Mouse (Mus musculus): ENCODE data around the gene Notch2.

The Notch2 gene

GRCm38 (mm10) chr3:98051407-98051968 is 38.2 kb downstream of the Notch2 start:
- DNase-seq (ENCODE audit: low read depth, low spot score), result no peak

DNA sequence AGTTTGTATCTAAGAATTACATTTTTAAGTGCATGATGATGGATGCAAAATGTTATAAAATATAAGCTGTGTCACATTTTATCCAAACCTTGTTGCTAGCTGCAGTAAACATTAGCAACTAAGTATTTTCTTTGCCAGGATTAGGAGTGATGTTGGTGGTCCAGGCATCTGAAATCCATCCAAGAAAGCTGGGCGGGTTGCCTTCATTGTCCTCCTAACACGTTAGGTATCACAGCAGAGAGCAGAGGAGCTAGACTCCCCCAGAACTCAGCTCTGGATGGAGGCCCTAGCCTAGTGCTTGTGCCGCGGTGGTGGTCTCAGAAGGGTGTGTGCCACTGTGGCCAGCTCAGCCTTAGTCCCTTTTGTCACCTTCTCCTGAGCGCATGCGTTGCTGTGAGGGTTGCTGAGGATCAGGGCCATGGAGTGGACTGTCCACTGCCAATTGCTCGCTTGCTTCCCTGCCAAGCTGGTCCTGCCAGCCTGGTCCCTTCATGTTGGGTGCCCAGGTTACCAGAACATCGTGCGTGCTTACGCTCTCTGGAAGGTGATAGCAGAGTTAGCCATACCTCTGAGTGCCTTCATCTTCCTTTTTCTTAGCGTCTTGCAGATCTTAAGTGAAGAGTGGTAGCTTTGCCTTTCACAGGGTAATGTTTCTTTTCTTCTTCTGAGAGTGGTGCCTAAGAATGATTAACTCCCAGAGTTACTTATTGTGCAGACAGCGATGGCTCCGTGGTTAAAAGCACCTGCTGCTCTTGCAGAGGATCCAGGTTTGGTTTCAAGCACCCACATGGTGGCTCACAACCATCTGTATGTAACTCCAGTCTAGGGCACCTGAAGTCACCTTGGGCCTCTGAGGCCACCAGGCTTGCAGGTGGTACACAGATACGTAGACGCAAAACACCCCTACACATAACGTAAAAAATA is 39.4 kb downstream of the Notch2 start:
- no peak for DNase-seq (ENCODE audit: low read depth, low spot score)

DNA sequence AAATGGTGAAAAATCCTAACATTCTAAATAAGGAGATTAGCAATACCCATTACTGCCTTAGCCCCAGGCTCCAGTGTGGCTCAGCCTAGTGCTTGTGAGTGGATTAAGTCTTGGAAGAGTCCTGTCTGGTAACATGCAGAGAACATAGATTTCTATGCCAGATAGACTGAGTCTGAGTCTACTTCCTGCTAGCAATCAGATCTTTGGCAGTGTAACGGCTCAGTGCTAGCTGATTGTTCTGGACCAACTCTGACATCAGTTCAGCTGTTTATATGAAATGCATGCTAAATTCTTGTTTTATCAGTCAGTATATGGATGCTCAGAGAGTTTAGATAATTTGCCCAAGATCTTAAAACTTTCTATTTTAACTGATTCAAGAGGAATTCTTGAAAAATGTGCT is 40.5 kb downstream of the Notch2 start:
- no peak for DNase-seq (ENCODE audit: low read depth, low spot score)

GRCm38 (mm10) chr3:98054334-98055007 is 41.1 kb downstream of the Notch2 start:
- DNase-seq (ENCODE audit: low read depth, low spot score), result no peak

DNA sequence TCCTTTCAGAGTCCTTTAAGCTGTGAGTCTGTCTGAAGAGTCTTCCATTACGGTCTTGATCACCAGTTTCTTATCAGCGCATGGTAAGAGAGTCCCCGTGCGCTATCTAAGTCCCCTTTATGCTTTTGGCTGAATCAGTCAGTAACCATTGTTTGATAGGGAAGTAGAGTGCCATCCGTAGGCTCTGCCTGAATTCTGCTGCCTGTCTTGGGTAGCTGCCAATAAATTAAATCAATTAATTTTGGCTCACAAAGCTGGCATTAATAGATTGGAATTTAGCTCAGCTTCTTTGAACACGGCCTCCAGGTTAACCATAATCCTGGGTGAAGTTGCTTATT is 41.6 kb downstream of the Notch2 start:
- no peak for DNase-seq (ENCODE audit: low read depth, low spot score)

GRCm38 (mm10) chr3:98055808-98056728 is 42.7 kb downstream of the Notch2 start:
- DNase-seq (ENCODE audit: low read depth, low spot score), result no peak

DNA sequence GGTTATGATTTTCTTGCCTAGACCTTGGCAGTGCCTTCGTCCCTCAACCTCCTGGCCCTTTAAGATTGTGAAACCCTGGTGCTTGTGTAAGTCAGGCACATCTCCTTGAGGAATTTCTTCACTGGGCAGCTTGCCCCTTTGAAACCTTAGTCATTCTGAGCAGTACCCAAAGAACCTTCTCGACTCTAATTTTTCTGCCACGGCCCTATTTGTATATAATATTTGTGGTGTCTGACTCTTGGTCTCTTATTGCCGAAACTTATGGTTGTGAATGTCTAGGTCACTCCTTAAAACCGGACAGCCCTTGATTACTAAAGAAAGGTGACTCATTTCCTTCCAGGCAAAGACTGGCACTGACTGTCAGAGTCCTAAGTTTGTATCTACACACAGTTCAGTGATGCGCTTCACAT is 43.6 kb downstream of the Notch2 start:
- no peak for DNase-seq (ENCODE audit: low read depth, low spot score)

DNA sequence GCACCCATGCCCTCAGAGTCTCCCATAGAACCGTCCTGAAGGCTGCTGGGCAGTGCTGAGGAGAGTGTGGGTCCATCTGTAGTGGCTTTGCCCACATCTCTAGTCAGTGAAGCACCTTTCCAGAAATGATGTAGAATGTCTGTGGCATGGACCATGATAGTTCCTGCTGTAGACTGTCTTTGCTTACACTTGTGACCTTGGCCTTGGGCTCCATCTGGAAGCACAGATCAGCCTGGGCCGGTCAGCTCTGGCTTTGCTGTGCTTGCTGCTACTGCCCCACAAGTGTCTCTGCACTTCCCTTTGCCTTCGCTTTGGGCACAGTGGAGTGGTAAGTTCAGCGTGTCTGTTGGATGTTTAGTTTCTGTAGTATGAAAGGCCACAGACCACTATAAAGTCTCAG is 45.7 kb downstream of the Notch2 start:
- DNase-seq (ENCODE audit: low read depth, low spot score), result no peak

DNA sequence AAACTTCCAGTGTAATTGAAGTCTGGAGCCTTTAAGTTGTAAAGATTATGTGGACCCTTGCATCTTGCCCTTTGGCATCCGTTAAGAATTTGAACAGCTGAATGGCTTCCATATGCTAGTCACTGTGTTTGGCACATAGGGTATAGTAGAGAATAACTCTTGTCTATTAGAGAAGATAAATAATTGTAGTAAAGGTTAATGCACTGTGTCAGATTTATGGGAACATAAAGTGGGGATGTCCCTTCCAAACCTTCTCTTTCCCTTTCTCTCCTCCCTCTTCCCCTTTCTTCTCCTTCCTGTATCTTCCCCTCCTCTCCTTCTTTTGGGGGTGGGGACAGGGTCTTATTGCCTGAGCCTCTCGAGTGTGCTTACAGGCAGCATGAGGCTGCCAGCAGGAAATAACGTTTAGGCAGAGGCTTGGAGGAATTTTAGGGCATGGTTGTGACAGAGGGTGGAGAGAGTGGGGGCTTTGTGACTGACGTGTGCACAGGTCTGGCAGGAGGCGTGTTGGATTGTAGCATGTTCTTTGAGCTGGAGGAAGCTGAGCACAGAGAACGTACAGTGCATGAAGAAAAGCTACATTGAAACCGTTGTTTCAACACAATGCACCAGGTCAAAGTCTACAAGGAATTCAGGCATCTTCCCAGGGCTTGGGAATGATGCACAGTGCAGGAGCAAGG is 47.8 kb downstream of the Notch2 start:
- DNase-seq (ENCODE audit: low read depth, low spot score), result no peak

DNA sequence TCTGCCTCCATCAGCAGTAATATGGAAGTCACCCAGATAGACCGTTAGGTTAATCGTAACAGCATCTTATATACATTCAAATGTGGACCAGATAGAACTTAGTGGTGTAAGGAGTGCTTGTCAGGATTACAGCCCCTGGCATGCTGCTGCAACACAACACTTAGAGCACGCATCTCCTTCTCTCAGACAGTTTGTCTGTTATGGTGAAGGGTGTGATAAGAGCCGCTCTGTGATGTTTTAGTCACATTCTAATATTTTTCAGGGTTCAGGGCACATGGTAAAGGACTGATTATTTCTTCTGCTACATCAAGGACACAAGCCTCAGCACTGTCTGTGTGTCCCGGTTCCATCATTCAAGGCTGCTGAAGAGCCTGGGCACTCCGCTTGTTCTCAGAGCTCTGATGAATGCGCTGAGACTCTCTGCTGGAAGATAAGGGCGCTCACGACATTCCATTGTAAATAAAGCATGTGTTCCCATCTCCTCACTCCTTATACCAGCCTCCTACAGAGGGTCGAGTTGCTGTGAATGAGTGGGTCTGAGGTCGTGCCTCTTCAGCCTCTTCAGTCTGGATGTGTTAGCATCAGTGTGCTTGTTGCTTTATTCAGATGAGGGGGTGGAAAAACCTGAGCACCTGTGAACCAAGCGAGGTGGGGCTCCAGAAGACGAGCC is 48.5 kb downstream of the Notch2 start:
- DNase-seq (ENCODE audit: low read depth, low spot score), result no peak

GRCm38 (mm10) chr3:98062591-98063185 is 49.4 kb downstream of the Notch2 start:
- no peak for DNase-seq (ENCODE audit: low read depth, low spot score)

DNA sequence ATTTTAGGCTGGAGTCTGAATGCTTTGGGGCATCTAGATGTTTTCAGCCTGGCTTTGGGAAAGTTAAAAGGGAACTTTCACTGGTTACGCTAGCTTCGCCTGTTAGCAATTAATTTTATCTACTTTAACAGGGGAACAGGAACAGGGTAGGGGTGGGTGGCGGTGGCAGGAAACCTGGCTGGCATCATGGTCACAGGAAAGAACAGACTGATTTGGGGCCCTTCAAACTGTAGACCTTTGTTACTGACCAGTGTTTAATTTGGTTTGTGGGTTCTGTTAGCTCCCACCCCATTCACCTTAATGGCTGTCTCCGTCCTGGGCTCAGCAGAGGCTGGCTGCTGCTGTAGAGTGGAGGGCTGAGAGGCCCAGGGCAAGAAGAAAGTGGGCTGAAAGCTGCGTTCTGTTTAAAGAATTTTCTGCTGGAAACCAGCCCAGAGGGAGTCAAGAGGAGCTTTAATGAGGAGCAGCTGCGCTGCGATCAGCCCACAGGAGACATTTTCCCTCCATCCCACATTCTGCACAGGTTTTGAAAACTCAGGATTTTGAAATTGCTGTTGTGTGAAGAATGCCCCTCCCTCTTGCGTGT is 50.0 kb downstream of the Notch2 start:
- DNase-seq (ENCODE audit: low read depth, low spot score), result no peak

- DNase-seq (ENCODE audit: low read depth, low spot score), result no peak
Measured at GRCm38 (mm10) chr3:98063833-98064232, 50.5 kb downstream of the Notch2 start.

DNA sequence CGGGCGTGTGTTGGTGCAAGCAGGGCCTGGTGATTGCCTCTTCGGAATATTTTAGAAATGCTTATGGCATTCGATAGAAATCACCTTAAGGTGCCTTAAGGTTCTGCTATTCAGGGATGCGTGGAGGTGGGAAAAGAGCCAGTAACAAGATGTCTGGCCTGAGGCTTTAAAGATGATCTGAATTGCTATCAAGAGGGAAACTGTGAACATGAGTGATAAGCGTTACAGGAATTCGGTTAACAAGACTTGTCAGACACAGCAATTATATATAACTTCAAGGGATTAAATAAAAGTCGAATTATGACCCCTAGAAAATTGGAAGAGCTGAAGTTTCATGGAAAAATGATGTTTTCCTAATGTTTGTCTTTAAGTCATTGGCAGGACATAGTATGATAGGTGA is 51.7 kb downstream of the Notch2 start:
- DNase-seq (ENCODE audit: low read depth, low spot score), result no peak

DNA sequence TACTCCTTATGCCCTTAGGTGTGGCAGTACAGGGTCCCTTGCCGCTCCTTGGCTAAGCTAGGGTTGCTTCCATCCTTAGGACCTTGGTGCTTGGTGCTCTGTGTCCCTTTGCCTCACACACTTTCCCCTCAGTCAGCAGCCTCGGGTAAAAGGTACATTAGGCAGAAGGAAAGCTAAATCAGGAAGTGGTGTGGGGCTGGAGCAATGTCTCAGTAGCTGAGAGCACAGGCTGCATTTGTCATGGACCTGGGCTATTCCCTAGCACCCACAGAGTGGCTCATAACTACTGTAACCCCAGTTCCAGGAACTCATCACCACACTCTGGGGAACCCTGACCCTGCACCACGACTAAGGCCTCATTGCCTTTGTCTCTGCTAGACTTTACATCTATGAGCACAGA is 53.1 kb downstream of the Notch2 start:
- no peak for DNase-seq (ENCODE audit: low read depth, low spot score)

- no peak for DNase-seq (ENCODE audit: low read depth, low spot score)
Measured at GRCm38 (mm10) chr3:98067413-98067812, 54.1 kb downstream of the Notch2 start.

DNA sequence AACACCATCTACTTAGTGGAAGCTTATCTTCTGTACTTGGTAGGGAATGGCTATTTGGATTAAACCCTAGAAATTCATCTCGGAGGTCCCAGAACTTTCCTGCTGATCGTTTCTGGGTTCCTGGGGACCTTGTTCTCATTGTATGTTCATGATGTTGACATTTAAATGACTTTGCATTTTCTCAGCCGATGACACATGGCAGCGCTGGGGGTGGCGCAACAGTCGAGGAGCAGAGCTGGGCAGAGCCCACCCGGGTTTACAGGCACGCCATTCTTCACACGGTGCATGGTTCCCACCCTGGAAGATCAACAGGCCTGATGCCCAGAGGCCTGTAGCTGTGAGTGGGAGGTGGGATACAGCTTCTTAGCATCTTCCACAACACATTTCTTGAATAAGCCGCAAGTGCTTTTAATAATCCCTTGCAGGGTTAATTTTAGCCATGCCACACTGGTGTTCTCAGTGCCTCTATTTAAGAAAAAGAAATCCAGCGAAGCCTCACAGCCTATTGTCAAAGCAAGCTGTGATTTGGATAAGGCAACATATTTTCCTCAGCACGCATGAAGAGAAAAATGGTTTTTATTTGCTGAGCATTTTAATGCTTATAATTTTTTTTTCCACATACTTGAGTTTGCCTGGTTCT is 54.6 kb downstream of the Notch2 start:
- DNase-seq (ENCODE audit: low read depth, low spot score), result no peak

DNA sequence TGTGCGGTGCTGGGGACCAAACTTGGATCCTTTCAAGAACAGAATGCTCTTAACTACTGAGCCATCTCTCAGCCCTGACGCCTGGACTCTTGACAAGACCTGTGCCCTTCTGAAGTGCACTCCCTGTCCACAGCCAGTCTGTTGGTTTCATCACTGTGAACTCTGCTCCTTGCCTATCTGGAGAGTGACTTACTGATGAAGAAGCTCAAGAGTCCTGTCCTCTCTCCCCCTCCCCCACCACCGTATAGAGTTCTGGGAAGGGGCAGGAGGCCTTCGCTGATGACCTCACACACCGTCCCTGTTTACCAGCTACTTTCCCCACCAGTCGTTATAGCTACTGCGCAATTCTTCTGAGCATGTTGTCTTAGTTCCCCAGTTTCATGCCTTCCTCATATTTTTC is 55.8 kb downstream of the Notch2 start:
- DNase-seq (ENCODE audit: low read depth, low spot score), result no peak

DNA sequence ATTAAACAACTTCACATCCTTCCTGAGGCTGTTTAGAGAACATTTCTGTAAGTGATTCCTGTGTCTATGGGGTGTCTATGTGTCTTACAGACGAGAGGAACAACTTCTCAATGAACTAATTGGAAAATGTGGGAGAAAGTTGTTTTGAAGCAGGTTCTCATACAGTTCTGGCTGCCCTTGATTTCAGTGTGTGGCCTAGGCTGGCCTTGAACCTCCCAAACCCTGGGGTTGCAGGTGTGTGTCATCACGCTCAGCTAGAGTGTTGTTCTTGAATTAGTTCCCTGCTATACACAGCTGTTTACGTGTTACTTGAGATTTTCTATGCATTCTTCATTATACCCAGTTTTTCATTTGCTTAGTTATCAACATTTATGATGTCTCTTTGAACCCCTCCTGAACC is 56.5 kb downstream of the Notch2 start:
- no peak for DNase-seq (ENCODE audit: low read depth, low spot score)
